Mouse (Mus musculus): ENCODE data around the gene Golga3. TPM values are rescaled to one million over a fixed set of nuclear protein-coding genes. Genes with fewer than 3 reads are reported as not detected.

Gene Golga3
- total and polyA plus RNA-seq, 3 experiments = 4.2 to 27.3 (median 21.3) TPM

DNA sequence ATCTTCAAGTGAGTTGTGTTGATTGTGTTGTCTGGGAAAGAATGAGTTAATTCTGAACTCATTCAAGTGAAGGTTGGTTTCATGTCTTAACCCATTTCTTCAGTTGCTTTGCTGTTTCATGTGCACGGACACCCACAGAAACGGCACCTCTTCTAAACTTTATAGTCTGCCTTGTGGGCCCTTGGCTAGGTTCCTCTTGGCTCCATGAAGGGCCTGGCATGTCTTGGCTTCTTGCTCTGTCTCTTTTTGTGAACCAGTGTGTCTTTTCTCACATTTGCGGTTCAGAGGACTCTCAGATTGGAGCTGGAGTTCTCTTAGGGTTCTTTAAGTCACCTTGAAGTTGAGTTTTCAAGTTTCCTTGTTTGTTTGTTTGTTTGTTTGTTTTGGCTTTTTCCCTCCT, 48.6 kb downstream of the Golga3 start:
- Histone ChIP-seq H3K9me3 (replicated peaks) (no peaks in the 10 kb centered on the region), H3K4me3 (ENCODE audit: low read depth, low read length) (no peak overlapping the region), H3K27me3 (ENCODE audit: insufficient read depth, low read length) (no peaks in the 10 kb centered on the region), H3K4me1 (ENCODE audit: insufficient read depth, low read depth, low read length) (peaks cover 2% of the 10 kb centered on the region; the same call in 1 of the 2 replicates), H3K36me3 (replicated peaks) (peaks cover 72% of the 10 kb centered on the region)
- TF ChIP-seq GATA2 (IDR thresholded peaks at IDR 0.05; ENCODE audit: borderline replicate concordance, low read depth, low read length) (no peak), CTCF (IDR thresholded peaks at IDR 0.05; ENCODE audit: low read depth, low read length) (no peak), GATA1 (IDR thresholded peaks at IDR 0.05; ENCODE audit: borderline replicate concordance, low read length) (no peak), TAL1 (conservative IDR thresholded peaks at IDR 0.05; ENCODE audit: low read depth, low read length) (no peak), POLR2AphosphoS5 (IDR thresholded peaks at IDR 0.05; ENCODE audit: insufficient replicate concordance, low read depth, low read length) (no peak)
- DNase-seq (ENCODE audit: low spot score) = no peak
- ATAC-seq (ENCODE audit: extremely low read depth, insufficient number of reproducible peaks, low FRiP score, poor library complexity, severe bottlenecking) = no peak

GRCm38 (mm10) chr5:110227336-110227883, 50.9 kb downstream of the Golga3 start:
- ATAC-seq (ENCODE audit: extremely low read depth, insufficient number of reproducible peaks, low FRiP score, poor library complexity, severe bottlenecking) (no peak), DNase-seq (ENCODE audit: low spot score) (no peak)
- Histone ChIP-seq H3K9me3 (replicated peaks) (no peaks in the 10 kb centered on the region), H3K4me1 (ENCODE audit: insufficient read depth, low read depth, low read length) (peaks cover 12% of the 10 kb centered on the region), H3K4me3 (ENCODE audit: low read depth, low read length) (no peak overlapping the region), H3K36me3 (replicated peaks) (peaks cover 51% of the 10 kb centered on the region), H3K27me3 (ENCODE audit: insufficient read depth, low read length) (no peaks in the 10 kb centered on the region)
- TF ChIP-seq GATA1 (IDR thresholded peaks at IDR 0.05; ENCODE audit: borderline replicate concordance, low read length) = no peak
- TF ChIP-seq TAL1 (conservative IDR thresholded peaks at IDR 0.05; ENCODE audit: low read depth, low read length) = no peak
- TF ChIP-seq CTCF (IDR thresholded peaks at IDR 0.05; ENCODE audit: low read depth, low read length) = no peak
- TF ChIP-seq POLR2AphosphoS5 (IDR thresholded peaks at IDR 0.05; ENCODE audit: insufficient replicate concordance, low read depth, low read length) = no peak
- no peak for TF ChIP-seq GATA2 (IDR thresholded peaks at IDR 0.05; ENCODE audit: borderline replicate concordance, low read depth, low read length)

DNA sequence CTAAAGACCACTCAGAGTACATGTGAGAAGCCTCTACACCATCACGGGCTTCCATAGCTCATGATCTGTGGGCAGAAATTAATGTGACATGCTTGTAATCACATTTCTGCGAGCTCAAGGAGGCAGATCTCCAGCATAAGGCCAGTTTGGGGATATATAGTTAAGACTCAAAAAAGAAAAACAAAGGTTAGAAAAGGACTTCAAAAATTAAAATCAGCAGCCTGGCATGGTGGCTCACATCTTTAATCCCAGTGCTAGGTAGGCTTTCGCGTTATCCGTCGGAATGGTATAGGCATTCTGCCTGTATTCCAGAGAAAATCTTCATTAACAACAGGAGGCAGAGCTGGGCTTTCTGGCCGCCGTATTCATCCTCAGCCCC, 53.9 kb downstream of the Golga3 start:
- ATAC-seq (ENCODE audit: extremely low read depth, insufficient number of reproducible peaks, low FRiP score, poor library complexity, severe bottlenecking) (no peak), DNase-seq (ENCODE audit: low spot score) (no peak)
- peaks cover 51% of the 10 kb centered on the region for H3K36me3 ChIP-seq (replicated peaks)
- TF ChIP-seq TAL1 (conservative IDR thresholded peaks at IDR 0.05; ENCODE audit: low read depth, low read length) (no peak), GATA1 (IDR thresholded peaks at IDR 0.05; ENCODE audit: borderline replicate concordance, low read length) (no peak), POLR2AphosphoS5 (IDR thresholded peaks at IDR 0.05; ENCODE audit: insufficient replicate concordance, low read depth, low read length) (no peak), GATA2 (IDR thresholded peaks at IDR 0.05; ENCODE audit: borderline replicate concordance, low read depth, low read length) (no peak), CTCF (IDR thresholded peaks at IDR 0.05; ENCODE audit: low read depth, low read length) (no peak)
- no peaks in the 10 kb centered on the region for H3K27me3 ChIP-seq (ENCODE audit: insufficient read depth, low read length)
- no peaks in the 10 kb centered on the region for H3K9me3 ChIP-seq (replicated peaks)
- H3K4me1 ChIP-seq (ENCODE audit: insufficient read depth, low read depth, low read length) = peaks cover 18% of the 10 kb centered on the region
- H3K4me3 ChIP-seq (ENCODE audit: low read depth, low read length) = peak overlapping the region; percentile 96

- no peaks in the 10 kb centered on the region for H3K27me3 ChIP-seq (ENCODE audit: insufficient read depth, low read length)
- peak; percentile 78 for DNase-seq (ENCODE audit: low spot score)
- peaks cover 18% of the 10 kb centered on the region for H3K4me1 ChIP-seq (ENCODE audit: insufficient read depth, low read depth, low read length)
- peaks cover 51% of the 10 kb centered on the region for H3K36me3 ChIP-seq (replicated peaks)
- H3K4me3 ChIP-seq (ENCODE audit: low read depth, low read length) = peak within 1 kb of the TSS; percentile 96
- peak; percentile 86 for ATAC-seq (ENCODE audit: extremely low read depth, insufficient number of reproducible peaks, low FRiP score, poor library complexity, severe bottlenecking)
- H3K9me3 ChIP-seq (replicated peaks) = no peaks in the 10 kb centered on the region
- TF ChIP-seq GATA1 (IDR thresholded peaks at IDR 0.05; ENCODE audit: borderline replicate concordance, low read length) (no peak), CTCF (IDR thresholded peaks at IDR 0.05; ENCODE audit: low read depth, low read length) (no peak), TAL1 (conservative IDR thresholded peaks at IDR 0.05; ENCODE audit: low read depth, low read length) (no peak), POLR2AphosphoS5 (IDR thresholded peaks at IDR 0.05; ENCODE audit: insufficient replicate concordance, low read depth, low read length) (no peak), GATA2 (IDR thresholded peaks at IDR 0.05; ENCODE audit: borderline replicate concordance, low read depth, low read length) (no peak)
Observed at GRCm38 (mm10) chr5:110230780-110231461, 54.4 kb downstream of the Golga3 start, which contains the start of gene Ankle2. Ankle2 (plus strand) TSS chr5:110231004.

DNA sequence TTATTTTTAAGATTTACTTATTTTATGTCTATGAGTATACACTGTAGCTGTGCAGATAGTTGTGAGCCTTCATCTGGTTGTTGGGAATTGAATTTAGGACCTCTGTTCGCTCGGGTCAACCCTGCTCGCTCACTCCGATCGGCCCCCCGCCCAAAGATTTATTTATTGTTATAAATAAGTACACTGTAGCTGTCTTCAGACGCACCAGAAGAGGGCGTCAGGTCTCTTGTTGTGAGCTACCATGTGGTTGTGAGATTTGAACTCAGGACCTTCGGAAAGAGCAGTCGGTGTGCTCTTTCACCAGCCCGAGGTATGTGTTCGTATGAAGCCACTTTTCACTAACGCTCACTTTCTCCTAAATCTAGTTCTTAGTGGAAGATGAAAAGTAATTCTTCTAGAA, 55.1 kb downstream of the Golga3 start:
- H3K4me1 ChIP-seq (ENCODE audit: insufficient read depth, low read depth, low read length) = peaks cover 18% of the 10 kb centered on the region
- TF ChIP-seq TAL1 (conservative IDR thresholded peaks at IDR 0.05; ENCODE audit: low read depth, low read length) = no peak
- no peak for TF ChIP-seq POLR2AphosphoS5 (IDR thresholded peaks at IDR 0.05; ENCODE audit: insufficient replicate concordance, low read depth, low read length)
- no peak for TF ChIP-seq GATA1 (IDR thresholded peaks at IDR 0.05; ENCODE audit: borderline replicate concordance, low read length)
- no peak for TF ChIP-seq CTCF (IDR thresholded peaks at IDR 0.05; ENCODE audit: low read depth, low read length)
- no peak for TF ChIP-seq GATA2 (IDR thresholded peaks at IDR 0.05; ENCODE audit: borderline replicate concordance, low read depth, low read length)
- H3K36me3 ChIP-seq (replicated peaks) = peaks cover 53% of the 10 kb centered on the region
- no peaks in the 10 kb centered on the region for H3K9me3 ChIP-seq (replicated peaks)
- peak overlapping the region; percentile 96 for H3K4me3 ChIP-seq (ENCODE audit: low read depth, low read length)
- no peak for ATAC-seq (ENCODE audit: extremely low read depth, insufficient number of reproducible peaks, low FRiP score, poor library complexity, severe bottlenecking)
- DNase-seq (ENCODE audit: low spot score) = no peak
- no peaks in the 10 kb centered on the region for H3K27me3 ChIP-seq (ENCODE audit: insufficient read depth, low read length)

DNA sequence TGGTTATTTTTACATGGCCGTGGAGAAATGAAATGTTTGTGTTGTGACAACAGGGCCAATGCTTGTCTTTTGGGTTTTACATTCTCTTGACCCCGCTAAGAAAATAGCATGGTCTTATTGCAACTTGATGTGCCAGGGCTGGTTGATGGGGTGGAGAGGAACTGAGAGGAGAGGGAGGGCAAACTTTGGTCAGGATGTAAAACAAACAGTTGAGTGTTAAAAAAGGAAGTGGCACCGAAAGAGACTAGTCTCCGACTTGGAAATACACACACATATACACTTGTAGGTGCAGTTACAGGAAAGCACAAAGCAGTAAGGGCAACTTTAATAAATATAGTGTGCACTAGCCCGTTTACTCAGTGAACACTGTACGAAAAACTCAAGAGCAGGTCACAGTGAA, 55.8 kb downstream of the Golga3 start:
- no peak for DNase-seq (ENCODE audit: low spot score)
- Histone ChIP-seq H3K4me3 (ENCODE audit: low read depth, low read length) (peak overlapping the region; percentile 96; the same call in 1 of the 2 replicates), H3K36me3 (replicated peaks) (peaks cover 53% of the 10 kb centered on the region), H3K27me3 (ENCODE audit: insufficient read depth, low read length) (no peaks in the 10 kb centered on the region), H3K4me1 (ENCODE audit: insufficient read depth, low read depth, low read length) (peaks cover 18% of the 10 kb centered on the region), H3K9me3 (replicated peaks) (no peaks in the 10 kb centered on the region)
- ATAC-seq (ENCODE audit: extremely low read depth, insufficient number of reproducible peaks, low FRiP score, poor library complexity, severe bottlenecking) = no peak
- no peak for TF ChIP-seq POLR2AphosphoS5 (IDR thresholded peaks at IDR 0.05; ENCODE audit: insufficient replicate concordance, low read depth, low read length)
- TF ChIP-seq GATA1 (IDR thresholded peaks at IDR 0.05; ENCODE audit: borderline replicate concordance, low read length) = no peak
- TF ChIP-seq GATA2 (IDR thresholded peaks at IDR 0.05; ENCODE audit: borderline replicate concordance, low read depth, low read length) = no peak
- no peak for TF ChIP-seq TAL1 (conservative IDR thresholded peaks at IDR 0.05; ENCODE audit: low read depth, low read length)
- no peak for TF ChIP-seq CTCF (IDR thresholded peaks at IDR 0.05; ENCODE audit: low read depth, low read length)

Data from G1E (cell line).